Mouse (Mus musculus) embryonic facial prominence, embryonic 15.5 days (tissue): Measurements from ENCODE around the gene Yap1. TPM values are rescaled to one million over a fixed set of nuclear protein-coding genes. Genes with fewer than 3 reads are reported as not detected.
"Not testable (repeated sequence)": the region's sequence is repeated elsewhere in the genome, so short reads cannot be mapped to it uniquely, and the experiment has no call there.

Experiments used
- ATAC-seq: fragments of 200-750 bp; cut with Nextera tagmentation; 2 replicates; pipeline ENCODE4 v1.8.0; 2017; ENCODE audit warnings: low read depth, moderate TSS enrichment; ENCODE audit not compliant: insufficient number of reproducible peaks, low FRiP score, low TSS enrichment
- H3K27ac ChIP-seq: fragments of 300-500 bp; sonication (generic); replicated peaks from 2 replicates; pipeline ENCODE4 v1.5.1; 2015; ENCODE audit warnings: mild to moderate bottlenecking, inconsistent platforms
- H3K27me3 ChIP-seq: fragments of 300-500 bp; sonication (generic); 2 replicates; pipeline ENCODE4 v1.6.1; 2015; ENCODE audit warnings: inconsistent platforms
- H3K36me3 ChIP-seq: fragments of 300-500 bp; sonication (generic); 2 replicates; pipeline ENCODE4 v1.6.1; 2015; ENCODE audit warnings: mild to moderate bottlenecking, inconsistent platforms
- H3K4me1 ChIP-seq: fragments of 300-500 bp; sonication (generic); 2 replicates; pipeline ENCODE4 v1.6.1; 2015; ENCODE audit warnings: inconsistent platforms
- H3K4me2 ChIP-seq: fragments of 300-500 bp; sonication (generic); replicated peaks from 2 replicates; pipeline ENCODE4 v1.6.1; 2015; ENCODE audit warnings: mild to moderate bottlenecking, inconsistent platforms
- H3K4me3 ChIP-seq: fragments of 300-500 bp; sonication (generic); replicated peaks from 2 replicates; pipeline ENCODE4 v1.5.1; 2015; ENCODE audit warnings: mild to moderate bottlenecking, inconsistent platforms
- H3K9ac ChIP-seq: fragments of 300-500 bp; sonication (generic); 2 replicates; pipeline ENCODE4 v1.6.1; 2015; ENCODE audit warnings: inconsistent platforms
- H3K9me3 ChIP-seq: fragments of 300-500 bp; sonication (generic); replicated peaks from 2 replicates; pipeline ENCODE4 v1.6.1; 2016; ENCODE audit warnings: inconsistent platforms
- WGBS: fragments of 180-500 bp; shearing (Covaris S2); methylation state at CpG from one replicate; pipeline ENCODE4 v1.1.7; 2015; 5-methylcytosine and 5-hydroxymethylcytosine counted together
- polyA plus RNA-seq: library from polyadenylated mRNA; unstranded; fragments of >200 nt; fragmentation: Nextera tagmentation; extraction: Ambion mirVana; gene quantifications from 2 replicates; pipeline ENCODE4 v1.2.1, GENCODE M21; 2015

Gene Yap1
- polyA plus RNA-seq, 1 experiment from 2014 or later: 49.0 TPM

DNA sequence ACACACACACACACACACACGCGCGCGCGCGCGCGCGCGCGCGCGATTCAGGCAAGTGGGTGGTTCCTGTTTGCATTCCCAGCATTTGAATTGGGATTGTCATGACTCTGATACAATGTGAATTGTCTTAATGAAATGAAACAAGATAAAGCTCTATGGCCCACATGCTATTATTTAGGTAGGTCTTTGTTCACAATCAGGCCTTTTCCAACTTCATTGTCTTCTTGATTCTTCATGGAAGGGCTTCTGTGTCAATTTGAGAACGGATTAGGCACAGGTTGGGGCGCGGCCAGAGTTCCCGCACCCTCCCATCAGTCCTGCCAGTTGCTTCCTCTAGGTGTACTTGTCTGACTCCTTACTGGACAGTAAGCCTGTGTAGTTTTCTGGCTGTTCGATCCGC is 90.4 kb downstream of the Yap1 start:
- 0 out of 2 replicates have a peak, but pooled peaks have one; percentile 32 for ATAC-seq
- Histone ChIP-seq H3K36me3 (no peaks in the 10 kb centered on the region), H3K4me3 (peak overlapping the region; percentile 23), H3K4me2 (peak overlapping the region; percentile 44), H3K9me3 (no peaks in the 10 kb centered on the region), H3K4me1 (peaks cover 8% of the 10 kb centered on the region; the same call in 1 of the 2 replicates), H3K27me3 (no peaks in the 10 kb centered on the region), H3K9ac (no peak overlapping the region), H3K27ac (no peak overlapping the region)
- 52% methylated on average over 19 of the region's 19 CpGs for WGBS

DNA sequence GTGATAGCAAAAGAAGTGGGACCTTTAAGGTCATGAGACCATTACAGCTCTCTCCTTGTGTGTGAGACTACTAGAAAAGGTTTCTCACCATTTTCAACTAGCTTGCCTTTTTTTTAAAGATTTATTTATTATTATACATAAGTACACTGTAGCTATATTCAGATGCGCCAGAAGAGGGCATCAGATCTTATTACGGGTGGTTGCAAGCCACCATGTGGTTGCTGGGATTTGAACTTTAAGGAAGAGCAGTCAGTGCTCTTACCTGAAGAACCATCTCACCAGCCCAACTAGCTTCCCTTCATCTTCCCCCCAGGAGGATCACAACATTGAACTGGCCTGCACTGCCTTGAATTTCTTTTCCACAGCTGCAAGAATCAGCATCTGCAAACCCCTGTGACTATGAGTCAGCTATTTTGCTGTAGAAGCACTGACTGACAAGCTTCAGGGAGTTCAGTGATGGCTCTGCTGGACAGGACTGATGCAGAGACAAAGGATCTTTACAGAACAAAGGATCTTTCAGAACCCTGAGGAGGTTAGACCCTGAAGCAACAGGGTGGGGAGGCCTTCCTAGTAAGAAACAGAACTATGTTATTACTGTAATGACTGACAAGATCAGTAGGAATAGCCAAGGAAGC is 96.9 kb downstream of the Yap1 start:
- ATAC-seq: no peak

DNA sequence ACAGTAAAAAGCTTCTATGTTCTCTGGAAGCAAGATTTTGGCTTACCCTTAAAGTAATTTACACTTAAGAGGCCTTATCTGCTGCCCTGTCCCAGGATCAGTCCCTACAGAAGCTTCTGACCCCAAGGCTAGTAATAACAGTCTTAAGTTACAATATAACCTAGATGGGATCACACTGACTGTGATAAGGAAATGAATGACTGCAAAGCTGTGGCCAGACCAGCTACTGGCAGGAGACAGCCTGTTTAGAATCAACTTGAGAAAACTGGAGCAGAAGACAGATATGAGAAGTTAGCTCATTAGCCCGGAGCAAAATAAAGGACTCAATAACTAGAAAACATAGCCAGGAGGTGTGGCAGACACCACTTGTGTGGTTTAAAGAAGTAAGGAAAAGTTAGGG is 97.8 kb downstream of the Yap1 start:
- ATAC-seq: no peak
- Histone ChIP-seq H3K9ac (no peak overlapping the region), H3K4me1 (peaks cover 5% of the 10 kb centered on the region; the same call in 1 of the 2 replicates), H3K27ac (no peak overlapping the region), H3K9me3 (no peaks in the 10 kb centered on the region), H3K4me3 (no peak overlapping the region), H3K36me3 (no peaks in the 10 kb centered on the region), H3K4me2 (no peak overlapping the region), H3K27me3 (no peaks in the 10 kb centered on the region)
- WGBS: 81% methylated on average over 1 of the region's 1 CpGs

More for the DNA sequence above, 96.9 kb downstream of the Yap1 start:
- Histone ChIP-seq H3K9ac (no peak overlapping the region), H3K4me3 (no peak overlapping the region), H3K27ac (no peak overlapping the region), H3K9me3 (no peaks in the 10 kb centered on the region), H3K27me3 (no peaks in the 10 kb centered on the region), H3K36me3 (no peaks in the 10 kb centered on the region), H3K4me1 (0 out of 2 replicates have a peak, but pooled peaks cover under 1% of the 10 kb centered on the region), H3K4me2 (no peak overlapping the region)
- 81% methylated on average over 2 of the region's 2 CpGs for WGBS

DNA sequence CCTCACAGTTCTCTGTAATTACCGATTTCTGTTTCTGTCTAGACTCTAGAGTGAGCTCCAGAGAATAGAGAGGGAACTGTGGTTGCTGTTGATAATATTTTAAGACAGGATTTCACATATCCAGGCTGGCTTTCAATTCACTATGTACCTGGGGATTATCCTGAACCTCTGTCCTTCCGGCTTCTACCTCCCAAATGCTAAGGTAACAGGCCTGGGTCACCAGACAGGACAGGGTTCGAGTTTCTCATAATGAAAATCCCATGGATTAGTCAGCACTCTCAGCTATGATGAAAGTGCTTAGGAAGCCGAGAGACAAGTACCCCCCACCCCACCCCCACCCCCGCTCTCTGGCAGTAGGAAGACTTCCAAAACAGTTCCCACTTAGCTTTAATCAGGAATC is 100.6 kb downstream of the Yap1 start:
- Histone ChIP-seq H3K4me3 (no peak overlapping the region), H3K9me3 (no peaks in the 10 kb centered on the region), H3K4me1 (peaks cover 5% of the 10 kb centered on the region; the same call in 1 of the 2 replicates), H3K9ac (no peak overlapping the region), H3K4me2 (no peak overlapping the region), H3K27me3 (no peaks in the 10 kb centered on the region), H3K36me3 (no peaks in the 10 kb centered on the region), H3K27ac (no peak overlapping the region)
- WGBS: 45% methylated on average over 5 of the region's 5 CpGs
- ATAC-seq: 0 out of 2 replicates have a peak, but pooled peaks have one; percentile 39

DNA sequence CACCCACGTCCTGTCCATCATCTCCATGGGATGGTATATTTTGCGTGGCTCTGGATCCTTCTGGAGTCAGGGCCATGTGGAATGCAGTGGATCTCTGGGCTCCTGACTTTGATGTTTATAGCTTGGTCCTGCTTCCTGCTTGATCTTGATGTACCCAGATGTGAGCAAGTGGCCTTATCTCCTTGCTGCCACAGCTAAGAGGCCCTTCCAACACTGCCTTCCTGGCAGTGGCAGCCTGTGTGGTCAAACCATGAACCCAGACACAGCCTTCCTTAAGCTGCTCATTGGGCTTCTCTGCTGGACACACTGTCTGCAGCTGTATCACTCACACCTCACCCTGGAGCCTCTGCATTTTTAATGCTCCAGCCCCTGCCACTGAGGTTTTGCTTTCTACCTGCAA is 101.1 kb downstream of the Yap1 start:
- no peaks in the 10 kb centered on the region for H3K36me3 ChIP-seq
- H3K27ac ChIP-seq: no peak overlapping the region
- no peak overlapping the region for H3K4me3 ChIP-seq
- peaks cover 5% of the 10 kb centered on the region; the same call in 1 of the 2 replicates for H3K4me1 ChIP-seq
- 73% methylated on average over 2 of the region's 2 CpGs for WGBS
- H3K9ac ChIP-seq: no peak overlapping the region
- H3K9me3 ChIP-seq: no peaks in the 10 kb centered on the region
- H3K27me3 ChIP-seq: no peaks in the 10 kb centered on the region
- ATAC-seq: no peak
- no peak overlapping the region for H3K4me2 ChIP-seq

DNA sequence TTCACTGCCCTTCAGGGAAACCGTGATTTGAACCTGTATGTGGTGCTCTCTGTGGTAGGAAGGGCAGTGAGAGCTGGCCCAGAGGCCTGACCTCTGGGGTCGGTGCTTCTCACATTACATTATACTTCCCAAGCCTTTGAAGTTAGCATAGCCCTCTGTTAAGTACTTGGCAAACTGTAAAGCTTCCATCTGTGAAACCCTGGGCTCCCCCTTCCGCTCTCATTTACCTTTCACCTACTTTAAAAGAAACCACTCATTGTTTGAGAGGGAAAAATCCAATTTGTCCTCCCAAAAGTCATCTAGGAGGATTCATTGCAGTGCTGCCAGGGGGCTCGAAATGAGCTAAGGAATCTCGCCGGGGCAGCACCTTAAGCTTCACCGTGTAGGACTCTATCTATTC is 102.1 kb downstream of the Yap1 start:
- Histone ChIP-seq H3K27me3 (no peaks in the 10 kb centered on the region), H3K4me1 (peaks cover 5% of the 10 kb centered on the region; the same call in 1 of the 2 replicates), H3K9ac (no peak overlapping the region), H3K4me2 (no peak overlapping the region), H3K9me3 (no peaks in the 10 kb centered on the region), H3K36me3 (no peaks in the 10 kb centered on the region), H3K4me3 (no peak overlapping the region), H3K27ac (no peak overlapping the region)
- WGBS: 15% methylated on average over 7 of the region's 7 CpGs
- no peak for ATAC-seq

DNA sequence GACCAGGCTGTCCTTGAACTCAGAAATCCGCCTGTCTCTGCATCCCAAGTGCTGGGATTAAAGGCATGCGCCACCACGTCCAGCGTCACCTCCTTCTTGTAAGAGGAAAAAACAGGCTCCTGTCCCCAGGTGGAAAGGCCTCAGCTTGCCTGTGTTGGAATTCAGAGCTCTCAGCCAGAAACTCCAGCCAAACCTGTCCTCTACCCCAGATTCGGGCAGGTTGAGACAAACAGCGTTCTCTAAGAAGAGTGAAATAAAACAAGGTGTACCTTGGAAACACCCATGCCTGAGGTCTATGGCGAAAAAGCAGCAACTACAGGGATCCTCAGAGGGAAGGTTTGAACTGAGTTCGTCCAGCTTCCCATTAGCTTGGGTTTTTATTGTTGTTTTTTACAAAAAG is 103.4 kb downstream of the Yap1 start:
- H3K4me2 ChIP-seq: no peak overlapping the region
- WGBS: 74% methylated on average over 8 of the region's 8 CpGs
- H3K27ac ChIP-seq: peak overlapping the region; percentile 51
- H3K36me3 ChIP-seq: no peaks in the 10 kb centered on the region
- peaks cover 5% of the 10 kb centered on the region; the same call in 1 of the 2 replicates for H3K4me1 ChIP-seq
- no peaks in the 10 kb centered on the region for H3K27me3 ChIP-seq
- no peak overlapping the region for H3K4me3 ChIP-seq
- no peaks in the 10 kb centered on the region for H3K9me3 ChIP-seq
- H3K9ac ChIP-seq: no peak overlapping the region
- ATAC-seq: no peak

DNA sequence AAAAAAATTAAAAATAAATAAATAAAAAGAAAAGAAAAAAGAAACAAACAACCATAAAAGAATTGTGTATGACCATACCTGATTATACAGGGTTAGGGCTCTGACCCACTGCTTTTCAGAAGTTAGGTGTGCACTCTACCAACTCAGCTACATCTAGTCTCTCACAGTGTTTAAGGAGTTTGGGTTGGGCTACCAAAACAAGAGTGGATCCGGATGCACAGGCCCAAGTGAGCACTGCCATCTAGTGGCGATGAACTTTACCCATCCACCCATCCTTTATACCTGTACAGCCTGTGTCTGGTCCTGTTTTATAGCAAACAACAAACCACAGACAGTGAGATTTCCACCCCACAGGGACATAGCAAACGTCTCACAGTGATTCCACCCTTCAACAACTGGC is 106.9 kb downstream of the Yap1 start:
- WGBS: 1% methylated on average over 3 of the region's 3 CpGs
- Histone ChIP-seq H3K27me3 (no peaks in the 10 kb centered on the region), H3K4me3 (no peak overlapping the region), H3K27ac (no peak overlapping the region), H3K9ac (no peak overlapping the region), H3K4me2 (no peak overlapping the region), H3K9me3 (no peaks in the 10 kb centered on the region), H3K36me3 (no peaks in the 10 kb centered on the region), H3K4me1 (peaks cover 5% of the 10 kb centered on the region; the same call in 1 of the 2 replicates)
- ATAC-seq: no peak

DNA sequence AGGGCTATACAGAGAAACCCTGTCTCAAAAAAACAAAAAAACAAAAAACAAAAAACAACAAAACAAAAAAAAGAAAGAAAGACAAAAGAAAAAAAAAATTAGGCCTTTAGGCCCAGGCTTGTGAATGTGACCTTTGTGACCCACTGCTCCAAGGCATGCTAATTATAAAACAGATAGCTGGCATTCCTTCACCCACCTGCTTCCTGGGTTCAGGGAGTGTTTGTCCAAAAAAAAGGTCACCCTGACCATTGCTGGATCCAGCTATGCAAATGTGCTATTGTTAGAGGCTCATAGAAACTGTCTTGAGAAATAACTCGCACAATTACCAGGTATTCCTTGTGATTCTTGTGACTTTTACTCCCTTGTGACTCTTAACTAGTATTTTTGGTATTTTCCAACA is 112.6 kb downstream of the Yap1 start:
- not testable (repeated sequence) for H3K36me3 ChIP-seq, H3K4me1 ChIP-seq, H3K9me3 ChIP-seq, H3K27ac ChIP-seq, ATAC-seq, H3K27me3 ChIP-seq, H3K9ac ChIP-seq, H3K4me3 ChIP-seq, H3K4me2 ChIP-seq
- WGBS: 93% methylated on average over 1 of the region's 1 CpGs

DNA sequence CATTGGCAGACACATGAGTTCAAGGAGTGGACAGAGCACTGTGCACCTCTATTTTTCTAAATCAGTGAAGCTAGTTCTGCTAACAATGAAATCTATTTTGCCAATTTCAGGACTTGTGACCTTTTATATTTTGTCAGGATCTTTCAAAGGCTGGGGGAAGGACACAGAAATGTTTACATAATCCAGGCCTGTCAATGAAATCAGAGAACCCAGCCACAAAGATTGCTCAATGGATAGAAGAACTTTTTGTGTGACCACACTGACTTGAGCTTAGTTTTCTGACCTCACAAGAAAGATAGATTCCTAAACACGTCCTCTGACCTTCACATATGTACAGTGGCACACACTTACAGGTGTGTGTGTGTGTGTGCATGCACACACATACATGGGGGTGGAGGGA is 113.2 kb downstream of the Yap1 start:
- Histone ChIP-seq H3K36me3 (no peaks in the 10 kb centered on the region), H3K27ac (no peak overlapping the region), H3K4me3 (no peak overlapping the region), H3K27me3 (no peaks in the 10 kb centered on the region), H3K4me2 (no peak overlapping the region), H3K9ac (no peak overlapping the region), H3K9me3 (no peaks in the 10 kb centered on the region), H3K4me1 (no peaks in the 10 kb centered on the region)
- WGBS: 68% methylated on average over 1 of the region's 1 CpGs
- no peak for ATAC-seq

DNA sequence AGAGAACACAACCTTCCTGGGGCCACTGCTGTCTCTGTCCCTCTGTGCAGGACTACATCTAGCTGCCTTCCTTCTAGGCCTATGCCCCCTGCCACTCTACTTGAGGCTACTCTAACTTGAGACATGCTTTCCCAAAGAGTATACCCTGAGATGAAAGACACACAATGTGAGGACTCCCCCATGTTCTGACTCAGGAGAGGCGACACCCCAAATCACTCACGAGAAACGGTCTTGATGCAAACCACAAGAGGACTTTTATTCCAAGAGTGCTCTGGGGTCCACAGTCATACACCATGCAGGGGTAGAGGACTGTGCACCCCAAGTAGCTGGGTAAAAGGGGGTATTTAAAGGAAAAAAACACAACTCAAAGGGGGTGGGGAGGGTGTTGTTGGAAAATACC is 120.0 kb downstream of the Yap1 start:
- no peak overlapping the region for H3K9ac ChIP-seq
- no peaks in the 10 kb centered on the region for H3K27me3 ChIP-seq
- no peak overlapping the region for H3K27ac ChIP-seq
- no peaks in the 10 kb centered on the region for H3K9me3 ChIP-seq
- H3K4me2 ChIP-seq: no peak overlapping the region
- WGBS: 98% methylated on average over 3 of the region's 3 CpGs
- no peak for ATAC-seq
- H3K4me3 ChIP-seq: no peak overlapping the region
- no peaks in the 10 kb centered on the region for H3K4me1 ChIP-seq
- no peaks in the 10 kb centered on the region for H3K36me3 ChIP-seq

DNA sequence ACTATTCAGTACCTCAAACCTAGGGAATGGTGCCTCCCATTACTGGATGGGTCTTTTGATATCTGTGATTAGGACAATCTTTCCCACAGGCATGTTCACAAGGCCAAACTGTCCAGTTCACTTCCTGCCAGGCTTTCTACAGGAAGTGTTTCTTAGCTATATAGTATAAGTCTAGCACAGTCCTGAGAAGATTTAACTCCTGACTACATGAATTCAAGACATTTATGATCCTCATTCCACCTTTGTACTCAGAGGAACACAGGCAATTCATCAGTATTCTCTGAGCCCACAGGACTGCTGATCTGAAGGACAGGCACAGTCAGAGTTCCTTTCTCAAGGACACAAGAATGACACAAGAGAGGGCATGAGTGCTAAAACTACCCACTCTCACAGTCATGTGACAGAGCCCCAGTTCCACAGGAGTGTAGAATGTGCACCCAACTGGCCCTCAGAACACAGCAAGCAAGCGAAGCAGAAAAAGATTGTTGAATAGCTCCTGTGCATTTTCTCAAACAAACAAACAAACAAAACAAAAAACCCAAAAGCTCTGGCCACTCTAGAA is 122.0 kb downstream of the Yap1 start:
- no peaks in the 10 kb centered on the region for H3K27me3 ChIP-seq
- ATAC-seq: no peak
- no peak overlapping the region for H3K4me2 ChIP-seq
- H3K27ac ChIP-seq: no peak overlapping the region
- no peak overlapping the region for H3K9ac ChIP-seq
- H3K36me3 ChIP-seq: no peaks in the 10 kb centered on the region
- H3K4me3 ChIP-seq: no peak overlapping the region
- H3K4me1 ChIP-seq: no peaks in the 10 kb centered on the region
- 85% methylated on average over 1 of the region's 1 CpGs for WGBS
- no peaks in the 10 kb centered on the region for H3K9me3 ChIP-seq
